Mouse (Mus musculus) liver, embryonic 11.5 days (tissue): ENCODE data around the gene Nhlrc2. TPM values are rescaled to one million over a fixed set of nuclear protein-coding genes. Genes with fewer than 3 reads are reported as not detected.
A peak's percentile ranks its signal among the peaks of the same experiment; 100 is the strongest.
"Not testable (repeated sequence)": the region's sequence is repeated elsewhere in the genome, so short reads cannot be mapped to it uniquely, and the experiment has no call there.

ENCODE experiments used
- ATAC-seq: fragments of 200-750 bp; cut with Nextera tagmentation; replicated peaks from 2 replicates; pipeline ENCODE4 v1.8.0; 2017; ENCODE audit warnings: moderate number of reproducible peaks, mild to moderate bottlenecking, moderate TSS enrichment, moderate library complexity; ENCODE audit not compliant: low FRiP score
- DNase-seq: peaks from one replicate; pipeline ENCODE4 v3.0.0-alpha.2; 2017; ENCODE audit warnings: low spot score
- H3K27ac ChIP-seq: fragments of 300-500 bp; sonication (generic); 2 replicates; pipeline ENCODE4 v1.5.1; 2014; ENCODE audit warnings: mild to moderate bottlenecking, low read depth, low read length, control low read depth
- H3K27me3 ChIP-seq: fragments of 300-500 bp; sonication (generic); replicated peaks from 2 replicates; pipeline ENCODE4 v1.6.1; 2014; ENCODE audit warnings: low read length, mixed read lengths; ENCODE audit not compliant: control insufficient read depth, insufficient read depth
- H3K36me3 ChIP-seq: fragments of 300-500 bp; sonication (generic); 2 replicates; pipeline ENCODE4 v1.6.1; 2014; ENCODE audit warnings: mild to moderate bottlenecking, low read length, moderate library complexity, mixed read lengths; ENCODE audit not compliant: control insufficient read depth, insufficient read depth
- H3K4me1 ChIP-seq: fragments of 300-500 bp; sonication (generic); replicated peaks from 2 replicates; pipeline ENCODE4 v1.6.1; 2014; ENCODE audit warnings: low read length, mixed read lengths; ENCODE audit not compliant: control insufficient read depth, insufficient read depth
- H3K4me2 ChIP-seq: fragments of 300-500 bp; sonication (generic); 2 replicates; pipeline ENCODE4 v1.6.1; 2014; ENCODE audit warnings: mild to moderate bottlenecking, control low read depth, moderate library complexity
- H3K4me3 ChIP-seq: fragments of 300-500 bp; sonication (generic); 2 replicates; pipeline ENCODE4 v1.5.1; 2014; ENCODE audit warnings: low read depth, low read length, control low read depth
- H3K9ac ChIP-seq: fragments of 300-500 bp; sonication (generic); 2 replicates; pipeline ENCODE4 v1.6.1; 2014; ENCODE audit warnings: low read depth, low read length, control low read depth
- H3K9me3 ChIP-seq: fragments of 300-500 bp; sonication (generic); 2 replicates; pipeline ENCODE4 v1.6.1; 2016; ENCODE audit warnings: low read length, inconsistent platforms, mixed read lengths; ENCODE audit not compliant: control insufficient read depth
- WGBS: fragments of 180-500 bp; shearing (Covaris S2); extraction: QIAGEN DNeasy Blood & Tissue Kit; methylation state at CpG from one replicate; pipeline ENCODE4 v1.1.7; 2014; 5-methylcytosine and 5-hydroxymethylcytosine counted together
- polyA plus RNA-seq: library from polyadenylated mRNA; unstranded; fragments of >200 nt; fragmentation: Nextera tagmentation; extraction: Ambion mirVana; gene quantifications from 2 replicates; pipeline ENCODE4 v1.2.1, GENCODE M21; 2014

Gene Nhlrc2
- polyA plus RNA-seq, result 14.1 and 15.5 TPM in 2 replicates

- H3K27me3 ChIP-seq, result no peaks in the 10 kb centered on the region
- peak; percentile 86 for DNase-seq
- H3K9me3 ChIP-seq, result no peaks in the 10 kb centered on the region
- H3K36me3 ChIP-seq, result peaks cover 17% of the 10 kb centered on the region
- peak within 1 kb of the TSS; percentile 79 for H3K4me2 ChIP-seq
- H3K27ac ChIP-seq, result peak within 1 kb of the TSS; percentile 95
- ATAC-seq, result peak; percentile 84
- under 1% methylated on average over 69 of the region's 69 CpGs for WGBS
- peak within 1 kb of the TSS; percentile 92 for H3K9ac ChIP-seq
- peaks cover 10% of the 10 kb centered on the region for H3K4me1 ChIP-seq
- H3K4me3 ChIP-seq, result peak within 1 kb of the TSS; percentile 86
Measured at GRCm38 (mm10) chr19:56548230-56549032, at the start of gene Nhlrc2. Nhlrc2 (plus strand) TSS chr19:56548261.

- H3K9me3 ChIP-seq, H3K4me1 ChIP-seq, H3K27ac ChIP-seq, H3K4me2 ChIP-seq, DNase-seq, H3K4me3 ChIP-seq, H3K9ac ChIP-seq, ATAC-seq, H3K27me3 ChIP-seq, H3K36me3 ChIP-seq: not testable (repeated sequence)
- WGBS, result no CpG with 5 or more reads among the region's 5 CpGs
Measured at GRCm38 (mm10) chr19:56503069-56503468, 45.0 kb upstream of the Nhlrc2 start.

- not testable (repeated sequence) for H3K27me3 ChIP-seq, H3K4me2 ChIP-seq, H3K9me3 ChIP-seq, H3K4me1 ChIP-seq, H3K36me3 ChIP-seq, H3K27ac ChIP-seq, H3K4me3 ChIP-seq, H3K9ac ChIP-seq, ATAC-seq, DNase-seq
- WGBS, result no CpG with 5 or more reads among the region's 5 CpGs
Measured at GRCm38 (mm10) chr19:56503525-56503924, 44.5 kb upstream of the Nhlrc2 start.

GRCm38 (mm10) chr19:56511207-56511606 lies 36.9 kb upstream of the Nhlrc2 start:
- not testable (repeated sequence) for H3K27me3 ChIP-seq, ATAC-seq, H3K4me3 ChIP-seq, H3K27ac ChIP-seq, DNase-seq, H3K36me3 ChIP-seq, H3K4me2 ChIP-seq, H3K9me3 ChIP-seq, H3K9ac ChIP-seq, H3K4me1 ChIP-seq
- WGBS, result no CpG with 5 or more reads among the region's 4 CpGs

GRCm38 (mm10) chr19:56513527-56513926 lies 34.5 kb upstream of the Nhlrc2 start:
- not testable (repeated sequence) for DNase-seq, H3K4me3 ChIP-seq, H3K4me2 ChIP-seq, H3K9me3 ChIP-seq, H3K9ac ChIP-seq, ATAC-seq, H3K36me3 ChIP-seq, H3K27ac ChIP-seq, H3K4me1 ChIP-seq, H3K27me3 ChIP-seq
- WGBS, result no CpG with 5 or more reads among the region's 2 CpGs

- WGBS, result no CpG with 5 or more reads among the region's 7 CpGs
- not testable (repeated sequence) for ATAC-seq
Measured at GRCm38 (mm10) chr19:56519408-56519807, 28.7 kb upstream of the Nhlrc2 start.

GRCm38 (mm10) chr19:56530529-56530928 lies 17.5 kb upstream of the Nhlrc2 start:
- not testable (repeated sequence) for H3K4me3 ChIP-seq, H3K4me2 ChIP-seq, H3K9ac ChIP-seq, H3K27ac ChIP-seq, H3K9me3 ChIP-seq, H3K27me3 ChIP-seq, ATAC-seq, H3K36me3 ChIP-seq, H3K4me1 ChIP-seq, DNase-seq
- no CpG with 5 or more reads among the region's 11 CpGs for WGBS

More at GRCm38 (mm10) chr19:56519408-56519807, 28.7 kb upstream of the Nhlrc2 start:
- H3K9ac ChIP-seq, H3K27me3 ChIP-seq, H3K4me1 ChIP-seq, H3K36me3 ChIP-seq, DNase-seq, H3K4me3 ChIP-seq, H3K9me3 ChIP-seq, H3K27ac ChIP-seq, H3K4me2 ChIP-seq: not testable (repeated sequence)

GRCm38 (mm10) chr19:56531251-56531650 lies 16.8 kb upstream of the Nhlrc2 start:
- no peak overlapping the region for H3K9ac ChIP-seq
- H3K4me1 ChIP-seq, result no peaks in the 10 kb centered on the region
- H3K4me2 ChIP-seq, result no peak overlapping the region
- H3K36me3 ChIP-seq, result peaks cover 10% of the 10 kb centered on the region; the same call in 1 of the 2 replicates
- DNase-seq (no peak), ATAC-seq (no peak)
- no peaks in the 10 kb centered on the region for H3K9me3 ChIP-seq
- H3K4me3 ChIP-seq, result no peak overlapping the region
- 82% methylated on average over 12 of the region's 12 CpGs for WGBS
- H3K27me3 ChIP-seq, result no peaks in the 10 kb centered on the region
- no peak overlapping the region for H3K27ac ChIP-seq
